Mouse (Mus musculus): ENCODE data around the gene Zfp458. TPM values are rescaled to one million over a fixed set of nuclear protein-coding genes. Genes with fewer than 3 reads are reported as not detected.

Gene Zfp458
- polyA plus RNA-seq, 1 experiment from 2014 or later = 2.6 TPM

Other genes with a start within 250 kb of the Zfp458 start
- 3.4 and 4.9 TPM in 2 replicates for gene Zfp712, start 217.3 kb downstream of the Zfp458 start, polyA plus RNA-seq (2014; fragmentation: Nextera tagmentation; extraction: Ambion mirVana)
- gene Zfp708, start 180.5 kb downstream of the Zfp458 start, polyA plus RNA-seq (2014; fragmentation: Nextera tagmentation; extraction: Ambion mirVana) = 4.2 and 5.6 TPM in 2 replicates
- 3.2 and 4.9 TPM in 2 replicates for gene Gm28557, start 169.9 kb downstream of the Zfp458 start, polyA plus RNA-seq (2014; fragmentation: Nextera tagmentation; extraction: Ambion mirVana)
- 0.22 and 0.28 TPM in 2 replicates for gene Rslcan18, start 162.2 kb downstream of the Zfp458 start, polyA plus RNA-seq (2014; fragmentation: Nextera tagmentation; extraction: Ambion mirVana)
- gene Zfp759, start 156.8 kb downstream of the Zfp458 start, polyA plus RNA-seq (2014; fragmentation: Nextera tagmentation; extraction: Ambion mirVana) = 2.0 and 2.4 TPM in 2 replicates
- gene Rsl1, start 105.3 kb downstream of the Zfp458 start, polyA plus RNA-seq (2014; fragmentation: Nextera tagmentation; extraction: Ambion mirVana) = 5.3 and 5.6 TPM in 2 replicates
- 1.4 and 1.7 TPM in 2 replicates for gene Zfp455, start 84.0 kb downstream of the Zfp458 start, polyA plus RNA-seq (2014; fragmentation: Nextera tagmentation; extraction: Ambion mirVana)
- 0.70 and 0.90 TPM in 2 replicates for gene Zfp457, start 28.0 kb upstream of the Zfp458 start, polyA plus RNA-seq (2014; fragmentation: Nextera tagmentation; extraction: Ambion mirVana)
- 2.9 and 3.5 TPM in 2 replicates for gene Zfp595, start 54.1 kb upstream of the Zfp458 start, polyA plus RNA-seq (2014; fragmentation: Nextera tagmentation; extraction: Ambion mirVana)
- not detected in 2 replicates for gene Gm28044, start 82.1 kb upstream of the Zfp458 start, polyA plus RNA-seq (2014; fragmentation: Nextera tagmentation; extraction: Ambion mirVana)
- gene Zfp953, start 82.1 kb upstream of the Zfp458 start, polyA plus RNA-seq (2014; fragmentation: Nextera tagmentation; extraction: Ambion mirVana) = 1.0 and 1.8 TPM in 2 replicates
- 0.34 and 0.54 TPM in 2 replicates for gene Gm28041, start 97.3 kb upstream of the Zfp458 start, polyA plus RNA-seq (2014; fragmentation: Nextera tagmentation; extraction: Ambion mirVana)
- 1.9 and 2.0 TPM in 2 replicates for gene Zfp456, start 97.3 kb upstream of the Zfp458 start, polyA plus RNA-seq (2014; fragmentation: Nextera tagmentation; extraction: Ambion mirVana)
- 6.8 and 7.2 TPM in 2 replicates for gene Zfp429, start 121.4 kb upstream of the Zfp458 start, polyA plus RNA-seq (2014; fragmentation: Nextera tagmentation; extraction: Ambion mirVana)
- 1.6 and 2.4 TPM in 2 replicates for gene Zfp459, start 143.0 kb upstream of the Zfp458 start, polyA plus RNA-seq (2014; fragmentation: Nextera tagmentation; extraction: Ambion mirVana)
- 8.8 and 9.0 TPM in 2 replicates for gene Zfp874a, start 173.2 kb upstream of the Zfp458 start, polyA plus RNA-seq (2014; fragmentation: Nextera tagmentation; extraction: Ambion mirVana)
- gene Zfp874b, start 205.8 kb upstream of the Zfp458 start, polyA plus RNA-seq (2014; fragmentation: Nextera tagmentation; extraction: Ambion mirVana) = 1.9 and 2.0 TPM in 2 replicates
- gene Zfp58, start 222.1 kb upstream of the Zfp458 start, polyA plus RNA-seq (2014; fragmentation: Nextera tagmentation; extraction: Ambion mirVana) = 10.1 and 13.0 TPM in 2 replicates
- not detected in 2 replicates for gene Gm26965, start 247.7 kb upstream of the Zfp458 start, polyA plus RNA-seq (2014; fragmentation: Nextera tagmentation; extraction: Ambion mirVana)
- gene Zfp87, start 247.7 kb upstream of the Zfp458 start, polyA plus RNA-seq (2014; fragmentation: Nextera tagmentation; extraction: Ambion mirVana) = 22.7 and 23.7 TPM in 2 replicates

Data from intestine, embryonic 14.5 days (tissue).